Comparison of ENCODE assay signal across 20 mouse cellular contexts in the genomic region with DNA sequence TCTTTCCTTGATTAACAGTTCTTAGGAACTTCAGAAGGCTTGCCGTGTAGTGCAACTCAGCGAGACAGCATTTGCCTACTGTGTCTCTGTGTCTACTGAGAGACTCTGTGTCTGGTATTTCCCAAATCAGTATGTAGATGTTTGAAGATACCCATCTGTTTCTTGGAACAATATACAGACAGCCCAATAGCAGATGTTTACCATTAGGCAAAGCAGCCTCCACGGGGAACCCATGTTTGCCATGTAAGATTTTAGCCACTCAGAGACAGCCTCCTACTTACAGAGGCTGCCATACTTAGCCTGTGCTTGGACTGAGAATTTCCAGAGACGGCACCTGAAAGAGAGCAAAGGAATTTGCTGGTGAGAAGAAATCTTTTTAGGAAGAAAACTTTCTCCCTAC.
DNase-seq lines count a peak whose midpoint lies in the region; ATAC-seq and TF ChIP-seq lines count a peak whose summit lies in the region.
"Had no signal": no experiment of that assay in that cellular context is flagged by ENCODE, and none has a peak within 500 bp of the region (broad histone marks: within the 10 kb centered on the region; RNA-seq: fewer than 3 reads in every experiment).

No protein-coding gene starts in this region.

- no peaks in the 10 kb centered on the region for H3K27me3 ChIP-seq in intestine, embryonic 14.5 days (replicated peaks; ENCODE audit: control insufficient read depth, insufficient read depth, low read length)
- H3K27me3 ChIP-seq in intestine, embryonic 15.5 days (replicated peaks), result no peaks in the 10 kb centered on the region
- H3K27me3 ChIP-seq in lung, embryonic 14.5 days (ENCODE audit: insufficient read depth, low read length), result no peaks in the 10 kb centered on the region
- H3K27me3 ChIP-seq: embryonic facial prominence, embryonic 13.5 days; forebrain, embryonic 13.5 days; heart, embryonic 15.5 days had no signal

- DNase-seq in intestine, embryonic 14.5 days (ENCODE audit: low spot score), result no peak
- DNase-seq in lung, embryonic 14.5 days, result peak; percentile 42
- DNase-seq in lung, postnatal 10 days, result no peak
- peak; percentile 47 for DNase-seq in embryo, embryonic 11 days
- no peak for DNase-seq in thymus, postnatal 25 days
- no peak for DNase-seq in thymus, postnatal 36 days
- DNase-seq: adrenal gland, postnatal 10 days; cerebellum, adult 11 months; cerebellum, adult 8-10 months; cerebellum, postnatal 14 days; forebrain, postnatal 0 days; gastrocnemius, postnatal 14 days; heart, adult 2 months; heart, postnatal 14 days had no signal

- peak overlapping the region; percentile 33; the same call in 1 of the 2 replicates for H3K27ac ChIP-seq in intestine, embryonic 14.5 days (ENCODE audit: low read depth)
- H3K27ac ChIP-seq in intestine, embryonic 15.5 days, result no peak overlapping the region
- no peak overlapping the region for H3K27ac ChIP-seq in lung, embryonic 14.5 days (ENCODE audit: low read depth)
- H3K27ac ChIP-seq: embryonic facial prominence, embryonic 13.5 days; forebrain, embryonic 13.5 days; heart, adult 2 months; heart, embryonic 15.5 days; hindbrain, embryonic 13.5 days had no signal

- no peak for TF ChIP-seq CTCF in lung, embryonic 14.5 days (IDR thresholded peaks at IDR 0.05; ENCODE audit: low read depth)

- H3K36me3 ChIP-seq in intestine, embryonic 14.5 days (ENCODE audit: control insufficient read depth, insufficient read depth, low read length), result no peaks in the 10 kb centered on the region
- no peaks in the 10 kb centered on the region for H3K36me3 ChIP-seq in intestine, embryonic 15.5 days
- H3K36me3 ChIP-seq in lung, embryonic 14.5 days (ENCODE audit: insufficient read depth), result no peaks in the 10 kb centered on the region
- H3K36me3 ChIP-seq: embryonic facial prominence, embryonic 13.5 days; heart, embryonic 15.5 days; hindbrain, embryonic 13.5 days had no signal

- H3K9me3 ChIP-seq in intestine, embryonic 14.5 days (ENCODE audit: control insufficient read depth, low read length), result no peaks in the 10 kb centered on the region
- no peaks in the 10 kb centered on the region for H3K9me3 ChIP-seq in intestine, embryonic 15.5 days
- no peaks in the 10 kb centered on the region for H3K9me3 ChIP-seq in lung, embryonic 14.5 days (ENCODE audit: low read depth, low read length)
- H3K9me3 ChIP-seq: embryonic facial prominence, embryonic 13.5 days; forebrain, embryonic 13.5 days; heart, embryonic 15.5 days had no signal

- H3K4me1 ChIP-seq in intestine, embryonic 14.5 days (replicated peaks; ENCODE audit: control insufficient read depth, insufficient read depth, low read length), result peaks cover 25% of the 10 kb centered on the region
- no peaks in the 10 kb centered on the region for H3K4me1 ChIP-seq in intestine, embryonic 15.5 days (replicated peaks)
- peaks cover 2% of the 10 kb centered on the region for H3K4me1 ChIP-seq in lung, embryonic 14.5 days (ENCODE audit: insufficient read depth)
- H3K4me1 ChIP-seq: forebrain, embryonic 13.5 days had no signal

- 0 out of 2 replicates have a peak, but pooled peaks have one; percentile 47 for ATAC-seq in intestine, embryonic 14.5 days (replicated peaks; ENCODE audit: low FRiP score, low TSS enrichment, low read depth)
- ATAC-seq in intestine, embryonic 15.5 days, result no peak
- ATAC-seq in lung, embryonic 14.5 days (ENCODE audit: insufficient read depth), result no peak
- ATAC-seq: forebrain, embryonic 13.5 days; forebrain, postnatal 0 days had no signal

- WGBS in intestine, embryonic 14.5 days, result 32% methylated on average over 4 of the region's 4 CpGs
- WGBS in intestine, embryonic 15.5 days, result 41% methylated on average over 4 of the region's 4 CpGs
- WGBS in lung, embryonic 14.5 days, result 32% methylated on average over 4 of the region's 4 CpGs

- no peak overlapping the region for H3K4me2 ChIP-seq in intestine, embryonic 14.5 days (ENCODE audit: low read length)
- H3K4me2 ChIP-seq in intestine, embryonic 15.5 days (replicated peaks), result no peak overlapping the region
- H3K4me2 ChIP-seq in lung, embryonic 14.5 days, result no peak overlapping the region
- H3K4me2 ChIP-seq: embryonic facial prominence, embryonic 13.5 days; forebrain, embryonic 13.5 days; heart, embryonic 11.5 days; heart, embryonic 15.5 days; hindbrain, embryonic 13.5 days had no signal

- no peak overlapping the region for H3K9ac ChIP-seq in intestine, embryonic 14.5 days (ENCODE audit: low read length)
- H3K9ac ChIP-seq in intestine, embryonic 15.5 days, result no peak overlapping the region
- no peak overlapping the region for H3K9ac ChIP-seq in lung, embryonic 14.5 days
- H3K9ac ChIP-seq: embryonic facial prominence, embryonic 13.5 days; forebrain, embryonic 13.5 days; forebrain, postnatal 0 days; heart, embryonic 15.5 days; hindbrain, embryonic 13.5 days had no signal

- H3K4me3 ChIP-seq in intestine, embryonic 14.5 days (ENCODE audit: low read depth, low read length), result no peak overlapping the region
- H3K4me3 ChIP-seq in intestine, embryonic 15.5 days (replicated peaks), result no peak overlapping the region
- no peak overlapping the region for H3K4me3 ChIP-seq in lung, embryonic 14.5 days (ENCODE audit: low read depth, low read length)
- H3K4me3 ChIP-seq: embryonic facial prominence, embryonic 13.5 days; forebrain, embryonic 13.5 days; heart, adult 2 months; heart, embryonic 15.5 days; hindbrain, embryonic 13.5 days had no signal

Comparison
In these comparisons a context has a peak if more than half of its experiments do, and no peak if none do; other contexts are left out.
1. DNase-seq: peak in lung, embryonic 14.5 days (single experiment) and embryo, embryonic 11 days (single experiment); none in intestine, embryonic 14.5 days (single experiment), lung, postnatal 10 days (single experiment), thymus, postnatal 25 days (single experiment) and thymus, postnatal 36 days (0 of 2).